Mouse (Mus musculus): Measurements from ENCODE around the gene AU041133.
A peak's percentile ranks its signal among the peaks of the same experiment; 100 is the strongest.
"Not testable (repeated sequence)": the region's sequence is repeated elsewhere in the genome, so short reads cannot be mapped to it uniquely, and the experiment has no call there.

The AU041133 gene

GRCm38 (mm10) chr10:82127850-82128401, at the start of gene AU041133:
Gene AU041133 (plus strand): TSS chr10:82128013.
- DNase-seq (ENCODE audit: low spot score in 2 of 2): peak; percentile 74 to 85

GRCm38 (mm10) chr10:82082728-82083621, 44.8 kb upstream of the AU041133 start, which contains the start of gene BC024063:
Gene BC024063 (plus strand): TSS chr10:82083353.
- DNase-seq (ENCODE audit: low spot score in 2 of 2): peak; percentile 39 to 55

- not testable (repeated sequence) for DNase-seq (ENCODE audit: low spot score in 2 of 2)
Observed at GRCm38 (mm10) chr10:82083622-82083971, 44.2 kb upstream of the AU041133 start.

- no peak for DNase-seq (ENCODE audit: low spot score in 2 of 2)
Observed at GRCm38 (mm10) chr10:82117206-82117605, 10.6 kb upstream of the AU041133 start.

- no peak for DNase-seq (ENCODE audit: low spot score in 2 of 2)
Observed at GRCm38 (mm10) chr10:82145282-82145681, 17.5 kb downstream of the AU041133 start.

- DNase-seq (ENCODE audit: low spot score in 2 of 2): no peak
Observed at GRCm38 (mm10) chr10:82147571-82147970, 19.8 kb downstream of the AU041133 start.

- DNase-seq (ENCODE audit: low spot score in 2 of 2): no peak
Observed at GRCm38 (mm10) chr10:82167777-82168176, 40.0 kb downstream of the AU041133 start.

DNA sequence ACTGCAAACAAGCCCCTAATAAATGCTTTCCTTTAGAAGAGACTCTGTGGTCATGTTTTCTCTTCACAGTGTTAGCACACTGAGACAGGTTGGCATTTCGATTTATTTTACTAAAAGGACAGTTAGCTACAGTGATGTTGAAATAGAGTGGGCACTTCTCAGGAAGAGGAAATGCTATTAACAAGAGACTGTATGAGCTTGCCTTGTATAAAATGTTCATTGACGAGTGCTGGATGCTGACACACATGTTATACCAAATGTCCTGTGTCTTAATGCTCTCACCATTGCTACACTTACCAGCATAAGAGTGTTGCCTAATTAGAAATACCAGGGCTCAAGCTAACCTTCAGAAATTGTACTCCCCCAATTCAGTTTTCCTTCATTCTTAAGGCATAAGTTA, 42.0 kb downstream of the AU041133 start:
- DNase-seq (ENCODE audit: low spot score in 2 of 2): no peak

DNA sequence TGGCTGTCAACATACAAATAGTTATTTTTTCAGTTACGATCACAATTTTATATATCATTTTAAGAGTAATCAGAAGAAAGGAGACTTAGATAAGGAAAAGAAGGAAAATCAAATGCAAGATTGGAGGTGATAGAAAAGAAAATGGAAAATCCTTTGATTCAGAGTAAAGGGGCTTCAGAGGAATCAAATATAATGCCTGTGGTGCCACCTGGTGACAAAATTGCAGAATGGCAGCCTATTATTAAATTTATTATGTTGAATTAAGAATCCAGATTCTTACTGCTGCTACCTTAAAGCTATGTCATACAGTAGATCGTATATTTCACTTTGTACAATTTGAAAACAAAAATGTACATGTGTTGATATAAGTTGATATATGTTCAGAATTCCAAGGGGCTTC, 43.0 kb downstream of the AU041133 start:
- no peak for DNase-seq (ENCODE audit: low spot score in 2 of 2)

DNA sequence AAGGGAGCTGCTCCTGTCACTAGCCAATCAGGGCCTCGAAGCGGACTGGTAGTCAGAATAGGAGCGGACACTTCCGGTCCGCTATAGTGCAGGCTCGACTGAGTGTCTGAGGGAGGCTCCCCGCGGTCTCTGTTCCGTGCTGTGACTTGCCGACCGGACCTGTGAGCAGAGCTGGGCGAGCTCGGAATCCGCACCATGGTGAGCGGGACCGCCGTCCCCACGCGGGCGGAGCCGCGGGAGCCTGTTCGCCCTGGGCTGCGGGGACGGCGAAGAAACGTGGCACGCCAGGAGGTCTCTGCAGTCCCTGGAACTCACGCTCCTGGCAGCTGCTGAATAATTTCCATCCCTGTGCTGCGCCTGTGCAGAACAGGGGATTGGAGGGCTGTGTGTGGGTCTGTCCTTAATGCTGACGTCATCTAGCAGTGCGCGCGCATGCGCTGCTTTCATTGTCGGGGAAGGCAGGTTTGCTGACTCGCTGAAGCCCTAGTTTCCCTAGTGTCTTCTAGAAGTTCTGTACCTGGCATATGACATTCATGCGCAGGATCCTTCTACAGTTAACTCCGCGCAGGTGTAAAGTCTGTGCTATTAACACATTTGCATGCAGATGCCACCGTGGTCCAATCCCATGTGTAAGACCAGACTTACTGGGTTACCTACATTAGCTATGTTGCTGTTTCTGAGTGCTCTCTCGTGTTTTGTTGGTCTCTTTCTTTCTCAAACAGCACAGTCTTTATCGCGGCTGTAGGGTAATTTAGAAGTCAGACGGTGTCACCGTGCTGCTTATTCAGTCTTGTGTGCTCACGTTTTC, 50.6 kb downstream of the AU041133 start:
- DNase-seq (ENCODE audit: low spot score in 2 of 2): peak; percentile 43 to 76

All from urinary bladder, postnatal 36 days (tissue).